Mouse (Mus musculus) hindbrain, embryonic 16.5 days (tissue): ENCODE measurements around the gene Gm5662. TPM values are rescaled to one million over a fixed set of nuclear protein-coding genes. Genes with fewer than 3 reads are reported as not detected.
"Not testable (repeated sequence)": the region's sequence is repeated elsewhere in the genome, so short reads cannot be mapped to it uniquely, and the experiment has no call there.

ENCODE experiments used
- ATAC-seq: fragments of 200-750 bp; cut with Nextera tagmentation; 2 replicates; pipeline ENCODE4 v1.8.0; 2017; ENCODE audit warnings: moderate TSS enrichment, moderate library complexity
- H3K27ac ChIP-seq: fragments of 300-500 bp; sonication (generic); 2 replicates; pipeline ENCODE4 v1.5.1; 2014; ENCODE audit warnings: low read depth, mild to moderate bottlenecking, control low read depth, low read length, moderate library complexity
- H3K27me3 ChIP-seq: fragments of 300-500 bp; sonication (generic); replicated peaks from 2 replicates; pipeline ENCODE4 v1.6.1; 2014; ENCODE audit warnings: low read length; ENCODE audit not compliant: control insufficient read depth, insufficient read depth
- H3K36me3 ChIP-seq: fragments of 300-500 bp; sonication (generic); 2 replicates; pipeline ENCODE4 v1.6.1; 2014; ENCODE audit warnings: mild to moderate bottlenecking, low read length, moderate library complexity, mixed read lengths; ENCODE audit not compliant: control insufficient read depth, insufficient read depth
- H3K4me1 ChIP-seq: fragments of 300-500 bp; sonication (generic); 2 replicates; pipeline ENCODE4 v1.6.1; 2014; ENCODE audit warnings: low read depth, low read length; ENCODE audit not compliant: control insufficient read depth, insufficient read depth
- H3K4me2 ChIP-seq: fragments of 300-500 bp; sonication (generic); 2 replicates; pipeline ENCODE4 v1.6.1; 2014; ENCODE audit warnings: mild to moderate bottlenecking, low read length, control low read depth, moderate library complexity
- H3K4me3 ChIP-seq: fragments of 300-500 bp; sonication (generic); 2 replicates; pipeline ENCODE4 v1.5.1; 2014; ENCODE audit warnings: mild to moderate bottlenecking, low read length, control low read depth, moderate library complexity
- H3K9ac ChIP-seq: fragments of 300-500 bp; sonication (generic); 2 replicates; pipeline ENCODE4 v1.6.1; 2014; ENCODE audit warnings: low read depth, mild to moderate bottlenecking, control low read depth, low read length, moderate library complexity
- H3K9me3 ChIP-seq: fragments of 300-500 bp; sonication (generic); 2 replicates; pipeline ENCODE4 v1.6.1; 2014; ENCODE audit warnings: mild to moderate bottlenecking, low read length, moderate library complexity; ENCODE audit not compliant: control insufficient read depth
- WGBS: fragments of 180-500 bp; shearing (Covaris S2); extraction: QIAGEN DNeasy Blood & Tissue Kit; methylation state at CpG from one replicate; pipeline ENCODE4 v1.1.7; 2014; 5-methylcytosine and 5-hydroxymethylcytosine counted together
- polyA plus RNA-seq: library from polyadenylated mRNA; unstranded; fragments of >200 nt; fragmentation: Nextera tagmentation; extraction: Ambion mirVana; gene quantifications from 2 replicates; pipeline ENCODE4 v1.2.1, GENCODE M21; 2015

Gm5662 gene
- not detected in 2 replicates for polyA plus RNA-seq

DNA sequence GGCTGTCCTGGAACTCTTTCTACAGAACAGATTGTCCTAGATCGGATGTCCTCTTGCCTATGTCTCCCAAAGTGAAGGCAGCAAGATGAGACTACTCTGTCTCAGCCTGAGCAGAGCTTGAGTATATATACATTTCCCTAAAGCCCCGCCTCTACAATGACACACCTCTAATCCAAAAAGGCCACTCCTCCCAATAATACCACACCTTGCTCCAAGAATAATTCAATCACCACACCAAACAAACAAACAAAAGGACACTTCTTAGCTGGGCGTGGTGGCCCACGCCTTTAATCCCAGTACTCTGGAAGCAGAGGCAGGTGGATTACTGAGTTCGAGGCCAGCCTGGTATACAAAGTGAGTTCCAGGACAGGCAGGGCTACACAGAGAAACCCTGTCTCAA lies at the start of gene Gm5662:
Gm5662 (minus strand) TSS at position 101 of the 400 bp plus-strand sequence.
- WGBS: 89% methylated on average over 5 of the region's 5 CpGs

DNA sequence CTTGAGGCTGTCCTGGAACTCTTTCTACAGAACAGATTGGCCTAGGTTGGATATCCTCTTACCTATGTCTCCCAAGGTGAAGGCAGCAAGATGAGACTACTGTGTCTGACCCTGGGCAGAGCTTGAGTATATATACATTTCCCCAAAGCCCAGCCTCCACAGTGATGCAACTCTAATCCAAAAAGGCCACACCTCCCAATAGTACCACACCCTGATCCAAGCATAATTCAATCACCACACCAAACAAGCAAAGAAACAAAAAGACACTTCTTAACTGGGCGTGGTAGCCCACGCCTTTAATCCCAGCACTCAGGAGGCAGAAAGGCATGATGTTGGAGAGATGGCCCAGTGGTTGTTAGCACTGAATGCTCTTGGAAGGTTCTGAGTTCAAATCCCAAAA lies 49.6 kb upstream of the Gm5662 start, which contains the start of gene Gm5039:
Gm5039 (minus strand) TSS at position 101 of the 400 bp plus-strand sequence.
- 86% methylated on average over 2 of the region's 2 CpGs for WGBS

More for the DNA sequence above, at the start of gene Gm5662:
- not testable (repeated sequence) for H3K27me3 ChIP-seq, H3K4me3 ChIP-seq, ATAC-seq, H3K9me3 ChIP-seq, H3K36me3 ChIP-seq, H3K4me2 ChIP-seq, H3K9ac ChIP-seq, H3K27ac ChIP-seq, H3K4me1 ChIP-seq

DNA sequence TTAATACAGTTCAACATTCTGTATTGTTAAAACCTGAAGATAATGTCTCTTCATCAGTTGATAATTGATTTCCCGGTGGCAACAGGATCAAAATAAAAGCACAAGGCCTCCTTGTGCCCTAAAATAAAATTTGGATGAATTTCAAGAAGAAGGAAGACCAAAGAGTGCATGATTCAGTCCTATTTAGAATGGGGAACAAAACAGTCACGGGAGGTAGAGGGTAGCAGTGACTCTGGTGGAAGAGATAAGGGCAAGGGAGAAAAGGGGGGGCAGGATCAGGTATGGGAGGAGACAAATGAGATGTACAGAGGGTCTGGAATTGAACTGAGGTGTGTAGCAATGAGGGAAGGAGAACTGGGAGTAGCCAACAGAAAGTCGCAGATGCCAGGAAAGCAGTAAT lies 40.3 kb upstream of the Gm5662 start:
- Histone ChIP-seq H3K36me3 (no peaks in the 10 kb centered on the region), H3K9ac (no peak overlapping the region), H3K4me2 (no peak overlapping the region), H3K9me3 (no peaks in the 10 kb centered on the region), H3K27me3 (no peaks in the 10 kb centered on the region), H3K4me3 (no peak overlapping the region), H3K4me1 (no peaks in the 10 kb centered on the region), H3K27ac (no peak overlapping the region)
- no peak for ATAC-seq
- WGBS: 86% methylated on average over 3 of the region's 3 CpGs

More for the DNA sequence above, 49.6 kb upstream of the Gm5662 start, which contains the start of gene Gm5039:
- not testable (repeated sequence) for H3K4me1 ChIP-seq, H3K9ac ChIP-seq, H3K4me3 ChIP-seq, H3K36me3 ChIP-seq, H3K27ac ChIP-seq, H3K4me2 ChIP-seq, H3K9me3 ChIP-seq, H3K27me3 ChIP-seq, ATAC-seq

GRCm38 (mm10) chr12:88297171-88297570 lies 22.9 kb upstream of the Gm5662 start:
- not testable (repeated sequence) for H3K36me3 ChIP-seq, H3K4me1 ChIP-seq, H3K4me2 ChIP-seq, H3K27ac ChIP-seq, H3K9me3 ChIP-seq, ATAC-seq, H3K4me3 ChIP-seq, H3K9ac ChIP-seq, H3K27me3 ChIP-seq
- WGBS: 81% methylated on average over 2 of the region's 2 CpGs

DNA sequence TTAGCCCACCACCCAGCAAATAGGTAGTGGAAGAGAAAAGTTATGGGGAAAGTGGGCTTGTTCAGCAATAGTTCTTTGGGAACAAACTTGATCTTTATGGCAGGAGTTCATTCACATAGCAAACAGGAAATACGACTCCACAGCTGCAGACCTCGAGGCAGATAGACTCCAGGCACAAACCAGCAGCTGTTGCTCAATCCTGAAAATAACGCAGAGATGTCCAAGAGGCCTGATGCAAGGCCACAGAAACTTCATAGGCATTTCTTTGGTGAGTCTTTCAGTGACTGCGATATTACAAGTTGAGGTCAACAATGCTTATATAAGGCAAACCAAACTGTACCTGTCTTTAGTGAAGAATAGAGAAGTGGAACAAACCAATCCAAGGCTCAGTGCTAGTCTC lies 18.8 kb upstream of the Gm5662 start:
- not testable (repeated sequence) for H3K27me3 ChIP-seq, H3K9ac ChIP-seq, H3K4me2 ChIP-seq, H3K4me3 ChIP-seq, H3K9me3 ChIP-seq, H3K27ac ChIP-seq, H3K36me3 ChIP-seq, H3K4me1 ChIP-seq, ATAC-seq
- 82% methylated on average over 4 of the region's 4 CpGs for WGBS

DNA sequence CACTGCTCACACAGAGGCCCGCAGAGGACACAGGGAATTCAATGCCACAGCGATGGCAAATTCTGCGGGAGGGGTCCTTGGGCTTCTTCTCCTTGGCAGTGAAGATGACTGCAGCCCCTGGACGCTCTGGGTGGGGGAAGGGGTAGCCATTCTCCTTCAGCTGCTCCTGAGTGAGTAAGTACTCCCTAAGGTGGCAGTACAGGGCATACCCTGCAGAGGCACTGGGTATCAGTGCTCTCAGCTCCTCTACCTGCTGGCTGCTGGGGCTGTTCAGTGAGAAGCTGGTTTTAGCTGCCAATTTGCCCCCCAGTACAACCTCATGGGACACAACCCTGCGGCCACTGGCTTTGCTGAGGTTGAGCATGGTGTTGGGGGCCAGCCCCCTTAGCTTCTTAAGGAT lies 10.9 kb upstream of the Gm5662 start:
- not testable (repeated sequence) for H3K4me3 ChIP-seq, H3K9ac ChIP-seq, H3K4me1 ChIP-seq, H3K36me3 ChIP-seq, H3K27me3 ChIP-seq, H3K9me3 ChIP-seq, H3K27ac ChIP-seq, ATAC-seq, H3K4me2 ChIP-seq
- WGBS: 88% methylated on average over 4 of the region's 5 CpGs

- no peak for ATAC-seq
- Histone ChIP-seq H3K27me3 (no peaks in the 10 kb centered on the region), H3K27ac (no peak overlapping the region), H3K36me3 (no peaks in the 10 kb centered on the region), H3K4me2 (no peak overlapping the region), H3K4me3 (no peak overlapping the region), H3K4me1 (no peaks in the 10 kb centered on the region), H3K9ac (no peak overlapping the region), H3K9me3 (no peaks in the 10 kb centered on the region; the same call in 1 of the 2 replicates)
- 55% methylated on average over 1 of the region's 1 CpGs for WGBS
These were observed 17.1 kb downstream of the Gm5662 start for GRCm38 (mm10) chr12:88257241-88257640.

- WGBS: 67% methylated on average over 2 of the region's 2 CpGs
- H3K27ac ChIP-seq, H3K9ac ChIP-seq, H3K4me2 ChIP-seq, H3K27me3 ChIP-seq, H3K4me3 ChIP-seq, H3K4me1 ChIP-seq, ATAC-seq, H3K36me3 ChIP-seq, H3K9me3 ChIP-seq: not testable (repeated sequence)
These were observed 18.4 kb downstream of the Gm5662 start for GRCm38 (mm10) chr12:88255917-88256316.

GRCm38 (mm10) chr12:88250000-88250399 lies 24.3 kb downstream of the Gm5662 start, which contains the start of gene Gm8332:
TSS of gene Gm8332 (minus strand) at chr12:88250100.
- H3K9ac ChIP-seq, H3K4me1 ChIP-seq, ATAC-seq, H3K9me3 ChIP-seq, H3K36me3 ChIP-seq, H3K4me3 ChIP-seq, H3K27ac ChIP-seq, H3K4me2 ChIP-seq, H3K27me3 ChIP-seq: not testable (repeated sequence)
- WGBS: 78% methylated on average over 1 of the region's 2 CpGs

GRCm38 (mm10) chr12:88245786-88246185 lies 28.5 kb downstream of the Gm5662 start:
- H3K4me1 ChIP-seq, H3K4me3 ChIP-seq, H3K27me3 ChIP-seq, H3K27ac ChIP-seq, ATAC-seq, H3K9me3 ChIP-seq, H3K4me2 ChIP-seq, H3K36me3 ChIP-seq, H3K9ac ChIP-seq: not testable (repeated sequence)
